Mouse (Mus musculus): Measurements from ENCODE around the gene Cfc1.
A peak's percentile ranks its signal among the peaks of the same experiment; 100 is the strongest.
"Not testable (repeated sequence)": the region's sequence is repeated elsewhere in the genome, so short reads cannot be mapped to it uniquely, and the experiment has no call there.

Cfc1 gene

DNA sequence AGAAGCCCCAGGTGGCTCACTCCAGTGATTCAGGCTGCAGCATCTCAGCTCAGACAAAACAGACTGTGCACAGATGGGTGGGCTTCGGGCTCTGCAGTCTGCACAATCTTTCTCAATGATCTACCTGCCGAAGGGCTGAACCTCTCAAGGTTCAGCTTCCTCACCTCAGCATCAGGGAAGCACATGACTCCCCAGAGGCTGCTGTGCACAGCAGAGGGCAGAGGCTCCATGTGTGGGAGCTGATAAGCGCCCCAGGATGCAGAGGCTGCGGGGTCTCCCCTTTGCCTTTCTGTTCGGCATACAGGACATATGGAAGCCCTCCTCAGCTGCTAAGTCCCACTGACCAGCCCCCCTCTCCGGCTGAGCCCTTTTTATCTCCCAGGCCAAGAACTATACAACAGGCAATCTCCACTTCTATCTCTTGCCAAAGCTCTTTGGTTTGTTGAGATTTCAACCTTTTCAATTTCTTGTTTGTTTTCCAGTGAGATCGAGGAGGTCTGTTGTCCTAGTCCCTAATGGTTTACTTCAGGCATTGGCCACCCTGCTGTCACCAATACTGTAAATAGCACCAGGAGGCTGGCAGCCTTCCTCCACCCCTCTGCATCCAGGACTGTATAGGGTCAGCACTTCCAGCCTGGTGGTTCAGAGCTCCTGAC lies at the start of gene Cfc1:
Cfc1 (plus strand) TSS at position 606 of the 656 bp plus-strand sequence.
- DNase-seq (ENCODE audit: low spot score) = not testable (repeated sequence)

DNA sequence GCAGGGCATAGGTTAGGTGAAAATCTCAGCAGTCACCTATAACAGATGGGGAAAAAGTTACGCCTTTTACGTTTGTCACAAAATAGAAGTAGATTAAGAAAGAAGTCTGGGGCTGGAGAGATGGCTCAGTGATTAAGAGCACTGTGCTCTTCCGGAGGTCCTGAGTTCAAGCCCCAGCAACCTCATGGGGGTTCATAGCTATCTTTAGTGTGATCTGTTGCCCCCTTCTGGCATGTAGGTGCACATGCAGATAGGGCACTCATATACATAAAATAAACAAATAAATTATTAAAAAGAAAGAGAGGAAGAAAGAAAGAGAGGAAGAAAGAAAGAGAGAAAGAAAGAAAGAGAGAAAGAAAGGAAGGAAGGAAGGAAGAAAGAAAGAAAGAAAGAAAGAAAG lies 48.1 kb upstream of the Cfc1 start:
- no peak for DNase-seq (ENCODE audit: low spot score)

DNA sequence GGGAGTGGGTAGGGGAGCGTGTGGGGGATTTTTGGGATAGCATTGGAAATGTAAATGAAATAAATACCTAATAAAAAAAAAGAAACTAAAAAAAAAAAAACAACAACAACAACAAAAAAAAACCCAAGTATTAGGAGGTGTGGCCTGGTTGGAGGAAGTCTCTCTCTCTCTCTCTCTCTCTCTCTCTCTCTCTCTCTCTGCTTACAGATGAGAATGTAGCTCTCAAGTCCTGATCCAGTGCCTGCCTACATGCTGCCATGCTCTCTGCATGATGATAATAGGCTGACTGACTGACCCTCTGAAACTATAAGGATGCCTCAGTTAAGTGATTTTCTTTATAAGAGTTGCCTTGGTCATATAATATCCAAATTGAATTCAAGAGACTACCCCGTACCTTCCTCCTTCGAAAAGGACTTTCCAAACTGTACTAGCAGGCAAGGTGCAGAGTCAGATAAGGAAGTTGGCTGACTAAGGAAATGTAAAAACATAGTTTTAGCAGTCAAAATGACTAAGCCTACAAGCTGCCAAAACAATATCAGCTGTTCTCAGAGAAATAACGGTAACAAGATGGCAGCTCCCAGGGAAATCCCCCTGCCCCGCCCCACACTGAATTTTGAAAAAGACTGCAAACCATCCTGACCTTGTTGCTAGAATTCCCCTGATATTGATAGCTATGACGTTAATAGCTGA lies 45.5 kb upstream of the Cfc1 start:
- DNase-seq (ENCODE audit: low spot score) = no peak

DNA sequence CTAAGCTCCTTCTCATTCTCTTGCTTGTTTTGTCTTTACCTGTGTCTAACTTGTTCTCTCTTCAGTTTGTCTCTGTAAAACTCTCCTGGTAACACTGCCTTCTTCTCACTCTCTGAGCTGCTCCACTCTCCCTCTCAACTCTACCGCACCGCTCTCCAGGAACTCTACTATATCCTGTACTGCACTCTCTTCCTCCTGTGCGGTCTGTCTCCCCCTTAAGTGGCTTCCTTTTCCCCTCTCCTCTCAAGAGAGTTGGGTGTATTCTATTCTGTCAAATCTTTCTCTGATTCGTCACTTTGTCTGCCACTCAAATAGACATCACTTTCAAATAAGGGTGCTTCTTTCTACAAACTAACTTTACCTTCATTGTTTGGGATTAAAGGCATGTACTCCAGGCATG lies 44.0 kb upstream of the Cfc1 start:
- no peak for DNase-seq (ENCODE audit: low spot score)

DNA sequence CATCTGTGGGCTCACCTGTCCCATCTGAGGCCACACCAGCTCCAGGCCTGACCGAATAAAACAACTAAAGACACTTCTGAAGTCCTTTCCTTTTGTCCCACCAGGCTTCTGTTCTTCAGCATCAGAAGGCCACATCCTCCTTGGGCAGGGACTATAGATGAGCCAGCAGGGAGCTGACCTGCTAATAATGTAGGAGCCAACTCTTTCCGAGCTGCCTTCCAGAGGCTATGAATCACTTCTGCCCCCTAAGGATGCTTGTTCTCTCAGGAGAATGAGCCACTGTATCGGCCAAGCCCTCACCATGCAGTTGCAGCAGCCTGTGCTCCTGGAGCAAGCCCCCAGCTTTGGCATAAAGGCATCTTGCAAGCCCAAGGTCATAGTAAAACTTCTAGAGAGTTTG lies 32.5 kb upstream of the Cfc1 start:
- DNase-seq (ENCODE audit: low spot score) = no peak

DNA sequence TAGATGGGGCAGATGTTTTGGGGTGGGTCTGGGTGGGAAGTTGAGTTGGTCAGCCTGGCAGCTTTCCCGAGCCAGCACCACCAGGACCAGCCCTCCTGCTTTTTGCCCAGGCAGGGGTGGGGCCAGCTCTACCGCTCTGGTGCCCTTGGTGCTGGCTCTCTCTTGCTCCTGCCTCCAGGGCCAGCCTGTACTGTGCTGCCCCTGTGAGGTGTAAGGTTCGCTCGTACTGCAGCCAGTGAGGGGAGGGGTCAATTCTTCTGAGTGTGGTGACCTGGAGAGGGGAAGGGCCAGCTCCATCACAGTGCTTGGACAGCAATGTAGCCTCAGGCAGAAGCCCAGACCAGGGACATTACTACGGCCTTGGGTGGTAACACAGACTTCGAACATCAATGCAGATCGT lies 30.1 kb upstream of the Cfc1 start:
- DNase-seq (ENCODE audit: low spot score) = no peak

DNA sequence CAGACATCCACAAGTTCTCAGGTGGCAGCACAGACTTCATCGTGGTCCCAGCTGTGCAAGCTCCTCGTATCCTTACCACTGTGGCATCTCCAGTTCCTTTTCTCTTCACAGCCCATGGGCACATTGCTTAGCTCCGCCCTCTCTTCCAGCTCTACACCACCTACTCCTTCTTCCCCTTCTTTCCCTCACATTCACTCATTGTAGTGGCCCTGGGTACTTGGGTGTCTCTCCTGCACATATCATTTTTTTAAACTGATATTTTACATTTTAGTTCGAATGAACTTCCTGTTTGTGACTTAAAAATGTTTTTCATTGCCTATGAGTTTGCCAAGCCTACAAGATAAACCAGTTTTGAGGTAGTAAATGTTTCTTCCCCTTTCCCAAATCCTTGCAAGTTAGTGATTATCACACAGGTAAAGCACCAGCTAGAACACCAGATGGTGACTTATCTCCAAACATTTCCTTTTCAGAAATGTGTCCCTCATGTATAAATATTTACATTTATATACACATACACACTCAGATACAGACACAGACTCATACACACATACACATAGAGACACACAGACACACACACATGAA lies 29.4 kb upstream of the Cfc1 start:
- DNase-seq (ENCODE audit: low spot score) = no peak

DNA sequence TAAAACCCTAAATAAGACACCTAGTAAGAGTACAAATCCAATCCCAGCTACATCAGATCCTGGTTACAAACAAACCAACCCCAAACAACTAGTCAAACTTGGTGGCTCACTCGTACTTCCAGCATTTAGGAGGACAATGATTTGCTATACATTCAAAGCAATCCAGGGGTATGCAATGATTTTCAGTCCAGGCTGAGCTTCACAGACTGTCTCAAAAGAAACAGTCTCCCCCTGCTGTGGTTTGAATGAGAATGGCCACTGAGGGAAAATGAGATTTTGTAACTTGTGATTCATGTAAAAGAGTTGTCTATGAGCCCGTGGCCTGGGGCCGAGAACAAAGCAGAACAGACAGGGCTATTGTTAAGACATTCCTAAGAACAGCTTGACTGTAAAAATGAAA lies 27.5 kb upstream of the Cfc1 start:
- DNase-seq (ENCODE audit: low spot score) = no peak

DNA sequence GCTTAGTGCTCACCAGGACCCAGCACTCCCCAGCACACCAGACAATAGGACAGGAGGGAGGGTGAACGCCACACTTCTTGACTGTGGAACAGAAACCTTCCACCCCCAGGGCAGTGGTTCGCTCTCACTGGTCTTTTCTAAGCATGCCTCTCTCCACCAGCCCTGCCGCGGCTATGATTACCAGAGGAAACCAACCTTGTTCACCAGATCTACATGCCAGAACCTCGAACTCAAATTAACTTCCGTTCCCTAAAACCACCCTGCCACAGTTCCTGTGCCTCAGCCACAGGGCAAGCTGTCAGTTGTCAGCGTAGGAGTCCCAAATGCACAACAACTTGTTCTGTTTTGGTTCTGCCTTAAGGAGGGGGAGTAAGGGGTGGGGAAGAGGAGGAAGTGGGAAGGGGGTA lies 24.9 kb upstream of the Cfc1 start:
- no peak for DNase-seq (ENCODE audit: low spot score)

DNA sequence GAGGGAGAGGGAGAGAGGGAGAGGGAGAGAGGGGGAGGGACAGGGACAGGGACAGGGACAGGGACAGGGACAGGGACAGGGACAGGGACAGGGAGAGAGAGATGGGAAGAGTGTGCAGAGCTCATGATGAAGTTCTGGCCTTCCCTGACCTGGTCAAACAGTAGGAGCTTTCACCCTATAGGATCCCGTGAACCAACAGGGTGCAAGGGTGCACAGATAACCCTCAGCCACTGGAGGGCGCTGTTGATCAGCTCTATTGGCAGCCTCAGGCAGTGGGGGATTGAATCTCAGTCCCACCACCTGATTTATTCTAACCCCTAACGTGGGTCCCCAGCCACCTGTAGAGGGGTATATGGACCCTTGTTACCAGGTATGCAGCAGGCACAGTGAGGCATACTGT lies 24.4 kb upstream of the Cfc1 start:
- peak; percentile 11 for DNase-seq (ENCODE audit: low spot score)

DNA sequence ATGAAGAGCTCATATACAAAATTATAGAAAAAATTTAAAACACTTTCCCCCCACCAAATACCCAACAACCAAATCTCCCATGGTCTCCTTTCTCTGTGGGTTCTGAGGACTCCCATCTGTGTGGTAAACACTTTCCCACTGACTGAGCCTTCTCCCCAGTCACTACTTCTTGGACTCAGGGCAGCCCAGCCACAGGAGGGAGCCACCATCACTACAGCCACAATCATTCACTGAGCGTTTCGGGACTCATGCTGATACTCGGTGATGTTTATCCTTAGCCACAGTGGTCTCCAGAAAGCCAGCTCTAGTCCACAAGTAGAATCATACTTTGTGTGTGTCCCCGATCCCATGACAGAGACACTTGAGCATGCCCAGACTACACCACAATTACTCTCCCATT lies 22.4 kb upstream of the Cfc1 start:
- no peak for DNase-seq (ENCODE audit: low spot score)

DNA sequence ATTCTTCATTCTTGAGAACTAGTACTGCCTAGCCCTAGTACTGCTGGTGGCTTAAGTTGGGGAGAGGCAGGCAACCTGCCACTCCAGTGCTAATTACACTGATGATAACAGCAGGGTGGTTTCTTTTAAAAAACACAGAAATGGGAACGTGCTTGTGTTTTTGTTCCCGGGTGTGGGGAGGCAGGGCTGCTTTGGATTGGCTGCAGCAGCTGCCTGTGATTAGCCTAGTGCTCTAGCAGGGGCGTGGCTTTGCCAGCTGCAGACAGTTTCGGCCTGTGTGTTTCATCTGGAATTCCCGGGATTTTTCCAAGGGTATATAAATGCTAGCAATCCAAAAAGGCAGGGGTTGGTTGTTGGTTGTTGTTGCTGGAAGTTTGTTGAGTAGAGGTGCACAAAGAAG lies 18.9 kb upstream of the Cfc1 start:
- DNase-seq (ENCODE audit: low spot score) = no peak

DNA sequence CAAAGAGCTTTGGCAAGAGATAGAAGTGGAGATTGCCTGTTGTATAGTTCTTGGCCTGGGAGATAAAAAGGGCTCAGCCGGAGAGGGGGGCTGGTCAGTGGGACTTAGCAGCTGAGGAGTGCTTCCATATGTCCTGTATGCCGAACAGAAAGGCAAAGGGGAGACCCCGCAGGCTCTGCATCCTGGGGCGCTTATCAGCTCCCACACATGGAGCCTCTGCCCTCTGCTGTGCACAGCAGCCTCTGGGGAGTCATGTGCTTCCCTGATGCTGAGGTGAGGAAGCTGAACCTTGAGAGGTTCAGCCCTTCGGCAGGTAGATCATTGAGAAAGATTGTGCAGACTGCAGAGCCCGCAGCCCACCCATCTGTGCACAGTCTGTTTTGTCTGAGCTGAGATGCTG lies 18.2 kb upstream of the Cfc1 start:
- DNase-seq (ENCODE audit: low spot score) = not testable (repeated sequence)

DNA sequence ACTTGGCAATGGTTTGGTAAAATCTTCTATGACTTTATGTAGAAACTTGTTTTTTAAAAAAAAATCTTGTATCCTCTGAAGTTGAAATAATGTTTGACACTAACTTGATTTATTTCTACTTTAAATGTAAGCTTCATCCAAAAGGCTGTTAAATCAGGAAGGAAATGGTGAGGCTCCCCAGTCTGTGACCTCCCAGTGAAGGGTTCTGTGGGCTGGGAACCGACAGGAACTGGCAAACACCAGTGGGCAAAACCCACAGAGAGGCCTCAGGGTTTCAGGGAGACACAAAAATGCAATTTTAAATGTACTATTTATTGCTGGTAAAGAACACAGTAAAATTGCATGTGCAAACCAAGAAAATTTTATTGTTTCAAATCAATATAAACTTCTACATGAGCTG lies 17.7 kb upstream of the Cfc1 start:
- not testable (repeated sequence) for DNase-seq (ENCODE audit: low spot score)

DNA sequence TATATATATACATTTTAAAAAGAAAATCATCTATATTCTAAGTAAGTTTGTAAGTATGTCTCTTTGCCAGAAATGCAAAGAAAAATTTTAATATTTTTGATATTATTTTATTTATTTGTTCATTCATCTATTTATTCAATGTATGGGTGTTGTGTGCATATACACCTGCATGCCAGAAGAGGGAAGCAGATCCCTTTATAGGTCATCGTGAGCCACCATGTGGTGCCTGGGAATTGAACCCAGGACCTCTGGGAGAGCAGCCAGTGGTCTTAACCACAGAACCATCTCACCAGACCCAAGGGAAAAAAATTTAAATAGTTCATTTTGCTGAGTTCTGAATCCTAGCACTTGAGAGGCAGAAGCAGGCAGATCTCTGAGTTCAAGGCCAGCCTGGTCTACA lies 17.2 kb upstream of the Cfc1 start:
- no peak for DNase-seq (ENCODE audit: low spot score)

DNA sequence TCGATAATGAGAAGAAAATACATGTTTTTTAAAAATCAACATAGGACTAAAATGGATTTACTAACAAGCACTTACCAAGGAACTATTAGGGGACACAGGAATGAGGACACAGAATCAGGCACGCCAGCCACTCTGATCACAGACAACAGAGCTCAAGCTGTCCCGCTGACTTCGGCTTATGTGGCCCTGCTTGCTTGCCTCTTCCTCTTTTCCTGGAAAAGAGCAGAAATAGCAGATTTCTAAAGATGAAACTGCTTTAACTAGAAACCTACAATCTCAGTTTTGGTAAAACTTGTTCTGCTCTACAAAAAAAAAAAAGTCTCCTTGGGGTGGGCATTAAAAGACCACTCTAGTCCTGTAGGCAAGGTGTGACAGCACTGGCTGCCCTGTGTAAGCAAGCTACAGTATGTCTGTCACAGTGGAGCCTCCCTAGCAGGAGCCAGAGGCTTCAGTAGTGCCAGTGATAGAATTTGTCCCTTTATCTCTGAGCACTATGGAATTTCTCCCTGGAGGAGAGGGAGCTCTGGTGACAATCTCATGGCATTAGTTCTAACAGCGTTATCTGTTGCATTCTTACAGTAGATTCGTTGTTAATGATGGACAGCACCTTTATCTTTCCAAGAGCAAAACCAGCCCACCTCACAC lies 13.1 kb upstream of the Cfc1 start:
- DNase-seq (ENCODE audit: low spot score) = no peak

DNA sequence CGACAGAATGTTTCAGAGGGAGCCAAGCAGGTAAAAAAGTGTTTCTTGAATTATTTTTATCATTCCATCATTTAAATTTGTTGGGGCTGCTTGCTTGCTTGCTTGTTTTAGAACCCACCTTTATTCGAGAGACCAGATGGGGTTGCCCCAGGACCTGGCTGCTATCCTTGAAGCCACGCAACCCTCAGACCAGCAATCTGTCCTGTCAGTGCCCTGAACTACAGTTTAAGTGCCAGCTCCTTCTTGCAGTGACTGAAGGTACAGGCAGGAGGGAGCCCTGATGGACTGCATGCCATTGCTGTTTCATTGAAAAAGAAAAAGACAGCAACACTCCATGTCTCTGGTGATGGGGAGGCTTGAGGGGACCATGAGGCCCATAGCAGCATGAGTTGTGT lies 12.6 kb upstream of the Cfc1 start:
- no peak for DNase-seq (ENCODE audit: low spot score)

DNA sequence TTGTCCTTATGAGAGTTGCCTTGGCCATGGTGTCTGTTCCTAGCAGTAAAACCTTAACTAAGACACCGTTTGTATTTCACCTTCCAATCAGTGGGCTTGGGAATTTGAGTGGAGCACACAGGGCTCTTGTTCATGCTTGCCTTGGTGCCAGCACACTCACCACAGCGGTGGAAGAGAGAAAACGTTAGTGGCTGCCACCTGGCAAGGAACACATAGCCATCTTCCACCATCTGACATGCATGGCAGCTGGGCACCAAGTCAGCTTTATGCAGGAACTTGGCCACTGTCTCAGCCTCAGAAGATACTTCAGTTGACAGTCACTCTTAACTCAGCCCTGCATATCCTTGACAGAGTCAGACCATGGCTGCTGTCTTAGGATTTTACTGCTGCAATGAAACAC lies 11.8 kb upstream of the Cfc1 start:
- no peak for DNase-seq (ENCODE audit: low spot score)

DNA sequence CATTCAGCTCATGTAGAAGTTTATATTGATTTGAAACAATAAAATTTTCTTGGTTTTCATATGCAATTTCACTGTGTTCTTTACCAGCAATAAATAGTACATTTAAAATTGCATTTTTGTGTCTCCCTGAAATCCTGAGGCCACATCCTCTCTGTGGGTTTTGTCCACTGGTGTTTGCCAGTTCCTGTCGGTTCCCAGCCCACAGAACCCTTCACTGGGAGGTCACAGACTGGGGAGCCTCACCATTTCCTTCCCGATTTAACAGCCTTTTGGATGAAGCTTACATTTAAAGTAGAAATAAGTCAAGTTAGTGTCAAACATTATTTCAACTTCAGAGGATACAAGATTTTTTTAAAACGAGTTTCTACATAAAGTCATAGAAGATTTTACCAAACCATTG lies 874 bp upstream of the Cfc1 start:
- DNase-seq (ENCODE audit: low spot score) = not testable (repeated sequence)

DNA sequence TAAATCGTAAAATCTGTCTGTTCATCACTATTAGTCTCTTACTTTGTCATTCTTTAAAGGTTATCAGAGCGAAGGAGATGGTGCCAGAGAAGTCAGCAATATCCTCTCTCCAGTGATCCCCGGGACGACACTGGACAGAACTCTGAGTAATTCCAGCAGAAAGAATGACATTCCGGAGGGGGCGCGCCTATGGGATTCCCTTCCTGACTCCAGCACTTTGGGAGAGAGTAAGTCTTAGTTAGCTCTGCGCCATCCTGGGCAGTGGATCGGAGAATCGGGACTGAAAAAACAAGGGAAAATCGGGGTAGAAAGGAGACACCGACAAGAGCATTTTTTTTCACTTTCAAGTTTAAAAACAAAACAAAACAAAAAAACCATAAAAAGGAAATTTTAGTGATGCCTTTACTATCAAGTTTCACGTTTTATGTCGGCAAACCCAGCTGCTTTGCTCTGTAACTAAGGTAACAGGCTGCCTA lies 881 bp downstream of the Cfc1 start:
- no peak for DNase-seq (ENCODE audit: low spot score)

DNA sequence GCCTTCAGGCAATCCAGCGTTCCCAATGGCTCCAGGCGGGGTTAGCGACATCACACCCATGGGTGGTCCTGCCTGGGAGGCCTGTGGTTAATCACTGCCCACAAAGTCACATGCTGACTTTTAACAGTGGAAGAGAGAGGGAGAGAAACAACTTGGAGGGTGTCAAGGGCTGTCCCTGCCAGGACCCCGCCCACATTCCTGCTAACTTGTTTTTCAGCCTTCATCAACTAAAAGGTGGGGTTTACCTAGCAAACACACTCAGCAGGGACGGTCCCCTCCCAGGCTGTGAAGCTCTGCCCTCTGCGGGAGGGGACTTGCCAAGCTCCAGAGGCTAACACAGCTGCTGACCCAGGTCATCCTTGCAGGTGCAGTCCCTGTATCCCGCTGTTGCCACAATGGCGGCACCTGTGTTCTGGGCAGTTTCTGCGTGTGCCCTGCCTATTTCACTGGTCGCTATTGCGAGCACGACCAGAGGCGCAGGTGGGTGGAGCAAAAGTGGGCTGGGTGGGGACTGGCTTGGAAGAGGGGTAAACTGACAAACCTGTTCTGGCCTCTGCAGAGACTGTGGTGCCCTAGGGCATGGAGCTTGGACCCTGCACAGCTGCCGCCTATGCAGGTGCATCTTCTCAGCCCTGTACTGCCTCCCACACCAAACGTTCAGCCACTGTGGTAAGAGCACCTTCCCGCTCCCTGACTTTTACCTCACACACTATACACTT lies 1.5 kb downstream of the Cfc1 start:
- DNase-seq (ENCODE audit: low spot score) = peak; percentile 55

DNA sequence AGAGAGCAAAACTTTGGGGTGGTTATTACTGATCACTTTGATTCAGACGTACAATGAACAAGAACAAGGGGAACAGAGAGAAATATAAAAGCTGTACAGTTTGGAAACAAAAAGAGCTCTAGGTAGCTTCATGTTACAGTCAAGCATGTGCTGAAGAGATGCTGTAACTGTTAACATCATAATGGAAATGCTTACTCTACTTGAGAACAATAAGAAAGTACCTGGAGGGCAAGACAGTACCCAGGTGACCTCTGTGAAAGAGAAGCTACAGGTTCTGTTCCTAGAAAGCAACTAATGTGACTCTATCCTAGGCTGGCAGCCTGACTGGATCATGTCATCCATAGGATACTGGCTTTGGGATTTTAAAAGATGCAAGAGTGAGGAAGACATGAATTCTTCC lies 11.6 kb downstream of the Cfc1 start:
- no peak for DNase-seq (ENCODE audit: low spot score)

Data from urinary bladder, postnatal 14 days (tissue).